ENCODE assay signal across 8 mouse cellular contexts in genomic region chr9:63915976-63916375, GRCm38 (mm10).
DNase-seq lines count a peak whose midpoint lies in the region; ATAC-seq and TF ChIP-seq lines count a peak whose summit lies in the region.

No protein-coding gene starts in this region.

- ATAC-seq in intestine, embryonic 14.5 days (replicated peaks; ENCODE audit: low FRiP score, low TSS enrichment, low read depth) = peak; percentile 32; the same call in 1 of the 2 replicates
- no peak; the same call in 1 of the 2 replicates for ATAC-seq in intestine, embryonic 16.5 days
- ATAC-seq in megakaryocyte-erythroid progenitor cell, adult 5-6 weeks (replicated peaks; ENCODE audit: low FRiP score, low TSS enrichment, poor library complexity, severe bottlenecking) = no peak

- no peaks in the 10 kb centered on the region for H3K9me3 ChIP-seq in intestine, embryonic 14.5 days (ENCODE audit: control insufficient read depth, low read length)
- H3K9me3 ChIP-seq in intestine, embryonic 16.5 days (ENCODE audit: control insufficient read depth, low read length) = no peaks in the 10 kb centered on the region

- no peaks in the 10 kb centered on the region for H3K79me2 ChIP-seq in liver, adult 2 months (ENCODE audit: control insufficient read depth, insufficient read depth, low read length)

- peaks cover 14% of the 10 kb centered on the region for H3K4me1 ChIP-seq in intestine, embryonic 14.5 days (replicated peaks; ENCODE audit: control insufficient read depth, insufficient read depth, low read length)
- H3K4me1 ChIP-seq in intestine, embryonic 16.5 days (ENCODE audit: control insufficient read depth, insufficient read depth, low read length) = peaks cover 14% of the 10 kb centered on the region; the same call in 1 of the 2 replicates
- H3K4me1 ChIP-seq in cortical plate, adult 2 months (ENCODE audit: control insufficient read depth, insufficient read depth, low read length) = no peaks in the 10 kb centered on the region
- H3K4me1 ChIP-seq in liver, adult 2 months (ENCODE audit: control insufficient read depth, insufficient read depth, low read length) = no peaks in the 10 kb centered on the region

- no peak overlapping the region for H3K27ac ChIP-seq in intestine, embryonic 14.5 days (ENCODE audit: low read depth)
- no peak overlapping the region for H3K27ac ChIP-seq in intestine, embryonic 16.5 days (ENCODE audit: low read length)
- no peak overlapping the region for H3K27ac ChIP-seq in cortical plate, adult 2 months (ENCODE audit: insufficient read depth, low read length)
- no peak overlapping the region for H3K27ac ChIP-seq in liver, adult 2 months (replicated peaks; ENCODE audit: insufficient read depth, low read depth, low read length)

- no peaks in the 10 kb centered on the region for H3K27me3 ChIP-seq in intestine, embryonic 14.5 days (replicated peaks; ENCODE audit: control insufficient read depth, insufficient read depth, low read length)
- H3K27me3 ChIP-seq in intestine, embryonic 16.5 days (replicated peaks; ENCODE audit: control insufficient read depth, insufficient read depth, low read length) = no peaks in the 10 kb centered on the region
- H3K27me3 ChIP-seq in liver, adult 2 months (ENCODE audit: control insufficient read depth, insufficient read depth, low read length) = no peaks in the 10 kb centered on the region

- H3K4me3 ChIP-seq in intestine, embryonic 14.5 days (ENCODE audit: low read depth, low read length) = no peak overlapping the region
- H3K4me3 ChIP-seq in intestine, embryonic 16.5 days (ENCODE audit: low read length) = no peak overlapping the region
- no peak overlapping the region for H3K4me3 ChIP-seq in cortical plate, adult 2 months (ENCODE audit: insufficient read depth, low read length)
- no peak overlapping the region for H3K4me3 ChIP-seq in liver, adult 2 months (ENCODE audit: insufficient read depth, low read depth, low read length)

- no peak overlapping the region for H3K4me2 ChIP-seq in intestine, embryonic 14.5 days (ENCODE audit: low read length)
- no peak overlapping the region for H3K4me2 ChIP-seq in intestine, embryonic 16.5 days (ENCODE audit: low read depth, low read length)

- H3K9ac ChIP-seq in intestine, embryonic 14.5 days (ENCODE audit: low read length) = no peak overlapping the region
- no peak overlapping the region for H3K9ac ChIP-seq in intestine, embryonic 16.5 days (ENCODE audit: low read depth, low read length)
- no peak overlapping the region for H3K9ac ChIP-seq in liver, adult 2 months (ENCODE audit: low read depth, low read length)

- 63% methylated on average over 5 of the region's 5 CpGs for WGBS in intestine, embryonic 14.5 days
- WGBS in intestine, embryonic 16.5 days = 56% methylated on average over 5 of the region's 5 CpGs
- WGBS in liver, adult 2 months = 25% methylated on average over 5 of the region's 5 CpGs

- H3K36me3 ChIP-seq in intestine, embryonic 14.5 days (ENCODE audit: control insufficient read depth, insufficient read depth, low read length) = no peaks in the 10 kb centered on the region
- H3K36me3 ChIP-seq in intestine, embryonic 16.5 days (ENCODE audit: control insufficient read depth, insufficient read depth, low read length) = no peaks in the 10 kb centered on the region
- no peaks in the 10 kb centered on the region for H3K36me3 ChIP-seq in liver, adult 2 months (ENCODE audit: control insufficient read depth, insufficient read depth, low read length)

- no peak for DNase-seq in intestine, embryonic 14.5 days (ENCODE audit: low spot score)
- DNase-seq in MN1 (ENCODE audit: low spot score) = peak; percentile 63
- DNase-seq in induced T-regulatory cell, adult 2 months (ENCODE audit: low read depth) = peak; percentile 64
- peak; percentile 48 for DNase-seq in liver, adult 2 months (ENCODE audit: extremely low read depth, low read depth, low spot score)
- peak; percentile 52 for DNase-seq in right cerebral cortex, postnatal 14 days

- no peak for TF ChIP-seq POLR2A in cortical plate, adult 2 months (IDR thresholded peaks at IDR 0.05; ENCODE audit: extremely low read depth, insufficient read depth, low read length)
- TF ChIP-seq POLR2A in liver, adult 2 months (IDR thresholded peaks at IDR 0.05; ENCODE audit: extremely low read depth, insufficient read depth, low read length) = no peak

- peak; percentile 80 for TF ChIP-seq CTCF in cortical plate, adult 2 months (IDR thresholded peaks at IDR 0.05; ENCODE audit: extremely low read depth, insufficient read depth, low read length)
- TF ChIP-seq CTCF in liver, adult 2 months (IDR thresholded peaks at IDR 0.05; ENCODE audit: low read depth, low read length) = peak; percentile 70
